Mouse (Mus musculus): ENCODE data around the gene Bcl7b. TPM values are rescaled to one million over a fixed set of nuclear protein-coding genes. Genes with fewer than 3 reads are reported as not detected.

The Bcl7b gene
- total and polyA plus RNA-seq, 3 experiments, result 44.6 to 76.0 TPM; not detected in 1

DNA sequence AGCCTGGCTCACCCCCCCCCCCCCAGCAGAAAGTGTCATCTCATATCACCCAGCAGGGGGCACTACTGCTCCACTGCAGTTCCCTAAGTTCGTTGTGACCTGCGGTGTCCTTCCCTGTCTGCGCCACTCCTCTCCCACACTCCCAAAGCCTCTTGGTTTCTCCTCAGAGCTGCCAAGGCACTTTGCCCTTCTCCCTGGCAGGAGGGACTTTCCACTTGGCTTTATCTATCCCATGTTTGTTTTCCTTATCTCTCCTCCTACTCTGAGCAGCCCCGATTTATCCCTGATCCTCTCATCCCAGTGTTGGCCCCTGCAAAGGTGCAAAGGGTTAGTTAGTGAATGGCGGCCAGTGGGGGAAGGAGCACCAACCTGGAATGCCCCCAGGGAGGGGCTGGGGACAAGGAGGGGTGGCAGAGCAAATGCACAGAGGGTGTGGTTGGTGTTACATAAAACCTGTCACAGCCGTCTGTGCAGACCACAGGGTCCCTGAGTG lies 49.4 kb upstream of the Bcl7b start:
- Histone ChIP-seq H3K4me1 (ENCODE audit: control insufficient read depth in 1 of 2, insufficient read depth in 2 of 2, low read length in 2 of 2) (no peaks in the 10 kb centered on the region; a peak in 1 of 4 replicates), H3K36me3 (ENCODE audit: control insufficient read depth in 1 of 2, insufficient read depth in 2 of 2, low read length in 2 of 2) (no peaks in the 10 kb centered on the region), H3K4me3 (ENCODE audit: control insufficient read depth in 1 of 2, insufficient read depth in 1 of 2, low read depth in 2 of 2, low read length in 2 of 2) (no peak overlapping the region), H3K9me3 (replicated peaks; ENCODE audit: insufficient read depth, low read length) (no peaks in the 10 kb centered on the region), H3K9ac (ENCODE audit: control insufficient read depth, low read depth, low read length, poor library complexity, severe bottlenecking) (no peak overlapping the region), H3K79me2 (ENCODE audit: control insufficient read depth, insufficient read depth, low read length, poor library complexity) (no peaks in the 10 kb centered on the region), H3K27ac (ENCODE audit: control insufficient read depth, low read depth, low read length) (no peak overlapping the region), H3K27me3 (ENCODE audit: control insufficient read depth in 1 of 2, insufficient read depth in 2 of 2, low read length in 2 of 2) (peaks cover 0 to 4% of the 10 kb centered on the region in 2 experiments; a peak in 2 of 4 replicates)
- peak; percentile 64 for DNase-seq (ENCODE audit: low read depth, low spot score)
- TF ChIP-seq CHD1 (IDR thresholded peaks at IDR 0.05; ENCODE audit: low read depth, low read length) (no peak), POLR2AphosphoS2 (IDR thresholded peaks at IDR 0.05; ENCODE audit: low read length) (no peak), MAZ (IDR thresholded peaks at IDR 0.05; ENCODE audit: low read depth, low read length) (peak; percentile 90), CTCF (IDR thresholded peaks at IDR 0.05 in 2 of 3, conservative IDR thresholded peaks at IDR 0.05 in 1 of 3; ENCODE audit: control insufficient read depth in 1 of 3, insufficient read depth in 1 of 3, low read depth in 2 of 3, low read length in 3 of 3, poor library complexity in 1 of 3, severe bottlenecking in 1 of 3) (peak; percentile 74 to 79 (median 77)), BHLHE40 (IDR thresholded peaks at IDR 0.05; ENCODE audit: borderline replicate concordance, low read depth, low read length) (no peak), SMC3 (IDR thresholded peaks at IDR 0.05; ENCODE audit: low read depth, low read length) (peak; percentile 69), TAL1 (IDR thresholded peaks at IDR 0.05; ENCODE audit: low read length) (no peak), ZC3H11A (IDR thresholded peaks at IDR 0.05; ENCODE audit: low read depth, low read length) (peak; percentile 65), TCF12 (IDR thresholded peaks at IDR 0.05; ENCODE audit: low read depth, low read length) (no peak), RAD21 (IDR thresholded peaks at IDR 0.05; ENCODE audit: low read depth, low read length) (peak; percentile 79)

DNA sequence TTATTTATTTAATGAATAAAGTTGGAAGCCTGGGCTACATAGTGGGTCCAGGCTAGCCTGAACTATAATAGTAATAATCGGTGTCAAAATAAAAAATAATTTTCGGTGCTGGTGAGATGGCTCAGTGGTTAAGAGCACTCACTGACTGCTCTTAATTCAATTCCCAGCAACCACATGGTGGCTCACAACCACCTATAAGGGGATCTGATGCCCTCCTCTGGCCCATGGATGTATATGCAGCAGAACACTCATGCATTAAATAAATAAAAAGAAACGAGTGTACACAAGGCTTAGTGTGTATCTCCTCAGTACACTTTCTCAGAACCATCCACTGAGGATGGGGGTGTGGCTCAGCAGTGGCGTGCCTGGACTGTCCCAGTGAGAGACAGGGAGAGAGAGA lies 47.3 kb upstream of the Bcl7b start:
- H3K4me3 ChIP-seq (ENCODE audit: control insufficient read depth in 1 of 2, insufficient read depth in 1 of 2, low read depth in 2 of 2, low read length in 2 of 2), result no peak overlapping the region
- DNase-seq (ENCODE audit: low read depth, low spot score), result peak; percentile 50

More for the DNA sequence above, 47.3 kb upstream of the Bcl7b start:
- no peak overlapping the region for H3K27ac ChIP-seq (ENCODE audit: control insufficient read depth, low read depth, low read length)
- no peaks in the 10 kb centered on the region for H3K9me3 ChIP-seq (replicated peaks; ENCODE audit: insufficient read depth, low read length)
- no peaks in the 10 kb centered on the region for H3K79me2 ChIP-seq (ENCODE audit: control insufficient read depth, insufficient read depth, low read length, poor library complexity)
- H3K9ac ChIP-seq (ENCODE audit: control insufficient read depth, low read depth, low read length, poor library complexity, severe bottlenecking), result no peak overlapping the region
- TF ChIP-seq RAD21 (IDR thresholded peaks at IDR 0.05; ENCODE audit: low read depth, low read length), result peak; percentile 41
- TF ChIP-seq USF2 (IDR thresholded peaks at IDR 0.05; ENCODE audit: borderline replicate concordance in 1 of 2, insufficient read depth in 1 of 2, low read depth in 1 of 2, low read length in 2 of 2), result no peak
- 0 out of 2 replicates have a peak, but pooled peaks have one; percentile 40 for TF ChIP-seq MYC (IDR thresholded peaks at IDR 0.05; ENCODE audit: low read depth, low read length)
- TF ChIP-seq ZC3H11A (IDR thresholded peaks at IDR 0.05; ENCODE audit: low read depth, low read length), result no peak
- no peak for TF ChIP-seq POLR2AphosphoS2 (IDR thresholded peaks at IDR 0.05; ENCODE audit: low read length)
- no peak for TF ChIP-seq POLR2AphosphoS5 (IDR thresholded peaks at IDR 0.05; ENCODE audit: borderline replicate concordance, low read depth, low read length)
- no peak for TF ChIP-seq ZMIZ1 (IDR thresholded peaks at IDR 0.05; ENCODE audit: low read depth, low read length)
- TF ChIP-seq BHLHE40 (IDR thresholded peaks at IDR 0.05; ENCODE audit: borderline replicate concordance, low read depth, low read length), result no peak
- no peak for TF ChIP-seq CHD1 (IDR thresholded peaks at IDR 0.05; ENCODE audit: low read depth, low read length)
- TF ChIP-seq ZNF384 (IDR thresholded peaks at IDR 0.05; ENCODE audit: low read depth, low read length), result no peak
- TF ChIP-seq SMC3 (IDR thresholded peaks at IDR 0.05; ENCODE audit: low read depth, low read length), result peak; percentile 56
- TF ChIP-seq EP300 (IDR thresholded peaks at IDR 0.05; ENCODE audit: low read depth in 1 of 2, low read length in 2 of 2), result no peak
- TF ChIP-seq CTCF (IDR thresholded peaks at IDR 0.05 in 2 of 3, conservative IDR thresholded peaks at IDR 0.05 in 1 of 3; ENCODE audit: control insufficient read depth in 1 of 3, insufficient read depth in 1 of 3, low read depth in 2 of 3, low read length in 3 of 3, poor library complexity in 1 of 3, severe bottlenecking in 1 of 3), result peak; percentile 17 to 61 (median 21); a peak in 4 of 6 replicates
- TF ChIP-seq ELF1 (IDR thresholded peaks at IDR 0.05; ENCODE audit: low read depth, low read length), result no peak
- TF ChIP-seq MYB (IDR thresholded peaks at IDR 0.05; ENCODE audit: low read depth, low read length), result no peak
- no peak for TF ChIP-seq TCF12 (IDR thresholded peaks at IDR 0.05; ENCODE audit: low read depth, low read length)
- TF ChIP-seq SIN3A (IDR thresholded peaks at IDR 0.05; ENCODE audit: low read length), result no peak
- no peaks in the 10 kb centered on the region for H3K36me3 ChIP-seq (ENCODE audit: control insufficient read depth in 1 of 2, insufficient read depth in 2 of 2, low read length in 2 of 2)
- H3K4me1 ChIP-seq (ENCODE audit: control insufficient read depth in 1 of 2, insufficient read depth in 2 of 2, low read length in 2 of 2), result no peaks in the 10 kb centered on the region; a peak in 1 of 4 replicates
- H3K27me3 ChIP-seq (ENCODE audit: control insufficient read depth in 1 of 2, insufficient read depth in 2 of 2, low read length in 2 of 2), result peaks cover 0 to 4% of the 10 kb centered on the region in 2 experiments; a peak in 2 of 4 replicates
